ENCODE assay signal across 10 mouse cellular contexts in the genomic region with DNA sequence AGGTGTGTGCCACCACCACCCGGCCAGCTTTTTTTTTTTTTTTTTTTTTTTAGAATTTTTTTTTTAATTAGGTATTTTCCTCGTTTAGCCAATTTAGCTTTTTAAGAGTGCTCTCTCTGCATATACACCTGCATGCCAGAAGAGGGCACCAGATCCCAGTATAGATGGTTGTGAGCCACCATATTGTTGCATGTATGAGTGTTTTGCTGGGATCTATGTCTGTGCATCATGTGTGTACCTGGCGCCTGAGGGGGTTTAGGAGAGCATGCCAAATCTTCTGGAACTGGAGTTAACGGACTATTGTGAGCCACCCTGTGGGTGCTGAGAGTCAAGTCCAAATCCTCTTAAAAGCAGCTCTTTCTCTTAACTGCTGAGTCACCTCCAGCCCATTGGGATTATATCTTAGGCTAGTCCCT. TPM values are rescaled to one million over a fixed set of nuclear protein-coding genes. Genes with fewer than 3 reads are reported as not detected.
A peak's percentile ranks its signal among the peaks of the same experiment; 100 is the strongest.
DNase-seq lines count a peak whose midpoint lies in the region; ATAC-seq and TF ChIP-seq lines count a peak whose summit lies in the region.
"Had no signal": no experiment of that assay in that cellular context is flagged by ENCODE, and none has a peak within 500 bp of the region (broad histone marks: within the 10 kb centered on the region; RNA-seq: fewer than 3 reads in every experiment).

No protein-coding gene starts in this region.

- no peaks in the 10 kb centered on the region for H3K4me1 ChIP-seq in heart, postnatal 0 days (ENCODE audit: control insufficient read depth, insufficient read depth)
- H3K4me1 ChIP-seq in CH12.LX (ENCODE audit: control insufficient read depth in 1 of 2, insufficient read depth in 2 of 2) = no peaks in the 10 kb centered on the region; a peak in 1 of 4 replicates
- H3K4me1 ChIP-seq in kidney, adult 2 months (ENCODE audit: control insufficient read depth, insufficient read depth, low read length) = no peaks in the 10 kb centered on the region
- H3K4me1 ChIP-seq: embryonic facial prominence, embryonic 12.5 days; limb, embryonic 13.5 days had no signal

- no peaks in the 10 kb centered on the region for H3K27me3 ChIP-seq in heart, postnatal 0 days (ENCODE audit: control insufficient read depth, insufficient read depth, low read length)
- no peaks in the 10 kb centered on the region for H3K27me3 ChIP-seq in CH12.LX (replicated peaks)
- H3K27me3 ChIP-seq in kidney, adult 2 months (replicated peaks; ENCODE audit: control insufficient read depth, insufficient read depth, low read length) = no peaks in the 10 kb centered on the region
- H3K27me3 ChIP-seq: embryonic facial prominence, embryonic 12.5 days; limb, embryonic 13.5 days had no signal

- in situ Hi-C loops in CH12.LX (cut with MboI; ENCODE audit: low pct_ligation_motif_present, low pct_unique_long_range_greater_than_20kb, low sequenced_read_pairs) = no loop called here

- no peak for TF ChIP-seq EP300 in heart, postnatal 0 days (IDR thresholded peaks at IDR 0.05; ENCODE audit: low read depth)
- no peak for TF ChIP-seq EP300 in CH12.LX (IDR thresholded peaks at IDR 0.05; ENCODE audit: low read length)

- TF ChIP-seq RAD21 in CH12.LX (IDR thresholded peaks at IDR 0.05; ENCODE audit: low read depth, low read length) = peak; percentile 47

- no peaks in the 10 kb centered on the region; the same call in 1 of the 2 replicates for H3K79me2 ChIP-seq in CH12.LX (replicated peaks; ENCODE audit: control insufficient read depth, extremely low read depth, insufficient read depth, poor library complexity, severe bottlenecking)

- H3K9me3 ChIP-seq in heart, postnatal 0 days (replicated peaks; ENCODE audit: control insufficient read depth, low read length) = no peaks in the 10 kb centered on the region
- H3K9me3 ChIP-seq in CH12.LX (replicated peaks; ENCODE audit: low read length) = no peaks in the 10 kb centered on the region
- H3K9me3 ChIP-seq: embryonic facial prominence, embryonic 12.5 days; limb, embryonic 13.5 days had no signal

- no peak for TF ChIP-seq POLR2A in CH12.LX (IDR thresholded peaks at IDR 0.05; ENCODE audit: low read depth, low read length)
- TF ChIP-seq POLR2A in brain, embryonic 14.5 days (IDR thresholded peaks at IDR 0.05; ENCODE audit: borderline replicate concordance, extremely low read depth, insufficient read depth, insufficient read length, poor library complexity, severe bottlenecking) = no peak
- no peak for TF ChIP-seq POLR2A in kidney, adult 2 months (IDR thresholded peaks at IDR 0.05; ENCODE audit: low read depth, low read length)

- intact Hi-C loops in heart, postnatal 36 days (cut with DNase I) = loop anchor here (2.0 to 5.0 kb wide), 3 partner anchors 36 to 63 kb away; partner anchors contain the start of gene Tmem88b

- peak; percentile 41; the same call in 1 of the 2 replicates for ATAC-seq in heart, postnatal 0 days (ENCODE audit: insufficient read depth, low read depth)
- peak; percentile 56; the same call in 1 of the 2 replicates for ATAC-seq in neutrophil, adult 5-6 weeks (ENCODE audit: extremely low read depth, insufficient number of reproducible peaks, low FRiP score, poor library complexity, severe bottlenecking)

- H3K36me3 ChIP-seq in heart, postnatal 0 days (replicated peaks; ENCODE audit: control insufficient read depth, insufficient read depth, low read length) = peaks cover 18% of the 10 kb centered on the region
- H3K36me3 ChIP-seq in CH12.LX (replicated peaks in 1 of 2; ENCODE audit: control insufficient read depth in 1 of 2, insufficient read depth in 1 of 2, low read length in 1 of 2) = peaks cover 48 to 74% of the 10 kb centered on the region in 2 experiments
- no peaks in the 10 kb centered on the region for H3K36me3 ChIP-seq in kidney, adult 2 months (ENCODE audit: control insufficient read depth, insufficient read depth, low read length)

- TF ChIP-seq CTCF in heart, postnatal 0 days (IDR thresholded peaks at IDR 0.05; ENCODE audit: low read depth) = peak; percentile 74
- TF ChIP-seq CTCF in CH12.LX (conservative IDR thresholded peaks at IDR 0.05 in 1 of 2, IDR thresholded peaks at IDR 0.05 in 1 of 2; ENCODE audit: low read depth in 2 of 2, low read length in 2 of 2) = peak; percentile 41 to 64; a peak in 3 of 4 replicates
- TF ChIP-seq CTCF in brain, embryonic 14.5 days (IDR thresholded peaks at IDR 0.05; ENCODE audit: borderline replicate concordance, extremely low read depth, insufficient read depth, insufficient read length) = peak; percentile 56; the same call in 1 of the 2 replicates
- TF ChIP-seq CTCF in kidney, adult 2 months (conservative IDR thresholded peaks at IDR 0.05; ENCODE audit: insufficient read depth, insufficient read length, low read depth, low read length) = peak; percentile 28; the same call in 1 of the 2 replicates

- H3K27ac ChIP-seq in heart, postnatal 0 days (ENCODE audit: low read depth) = no peak overlapping the region
- H3K27ac ChIP-seq in CH12.LX (ENCODE audit: insufficient read depth, low read depth) = no peak overlapping the region; the same call in 1 of the 2 replicates
- no peak overlapping the region for H3K27ac ChIP-seq in kidney, adult 2 months (ENCODE audit: insufficient read depth, low read depth, low read length)
- H3K27ac ChIP-seq: embryonic facial prominence, embryonic 12.5 days; limb, embryonic 13.5 days had no signal

- H3K4me2 ChIP-seq in heart, postnatal 0 days (ENCODE audit: low read depth, low read length) = no peak overlapping the region
- no peak overlapping the region for H3K4me2 ChIP-seq in CH12.LX (ENCODE audit: insufficient read depth, low read depth, poor library complexity, severe bottlenecking)
- H3K4me2 ChIP-seq: embryonic facial prominence, embryonic 12.5 days; limb, embryonic 13.5 days had no signal

- dilution Hi-C loops in CH12.LX (cut with MboI; ENCODE audit: extremely low pct_ligation_motif_present, extremely low pct_unique_long_range_greater_than_20kb, low sequenced_read_pairs) = no loop called here

- no peak overlapping the region for H3K9ac ChIP-seq in heart, postnatal 0 days (replicated peaks; ENCODE audit: low read depth, low read length)
- H3K9ac ChIP-seq in CH12.LX (ENCODE audit: insufficient read depth, low read depth) = no peak overlapping the region
- H3K9ac ChIP-seq: embryonic facial prominence, embryonic 12.5 days; limb, embryonic 13.5 days had no signal

- peak; percentile 39 for DNase-seq in heart, postnatal 0 days (ENCODE audit: low spot score)
- no peak for DNase-seq in heart, postnatal 36 days
- peak; percentile 28 for DNase-seq in CH12.LX (ENCODE audit: extremely low read depth)
- peak; percentile 53 for DNase-seq in brain, embryonic 14.5 days (ENCODE audit: low read depth)
- DNase-seq in kidney, adult 2 months = peak; percentile 50
- no peak for DNase-seq in right cerebral cortex, adult 2 months (ENCODE audit: low spot score in 2 of 2)
- DNase-seq in adrenal gland, postnatal 25 days = no peak

- 73% methylated on average over 4 of the region's 4 CpGs for WGBS in heart, postnatal 0 days
- WGBS in kidney, adult 2 months = 47% methylated on average over 4 of the region's 4 CpGs

- H3K4me3 ChIP-seq in heart, postnatal 0 days (ENCODE audit: low read depth, low read length) = no peak overlapping the region
- no peak overlapping the region for H3K4me3 ChIP-seq in CH12.LX (replicated peaks in 1 of 3; ENCODE audit: low read depth in 2 of 3, low read length in 2 of 3, poor library complexity in 1 of 3)
- no peak overlapping the region for H3K4me3 ChIP-seq in kidney, adult 2 months (ENCODE audit: insufficient read depth, low read depth, low read length)
- H3K4me3 ChIP-seq: embryonic facial prominence, embryonic 12.5 days; limb, embryonic 13.5 days had no signal

RNA-seq across cellular contexts. Expression of gene Tmem240, which starts 12.9 kb away (rescaled TPM):
- total RNA-seq in heart, postnatal 0 days (2014; rRNA removed; ENCODE audit: low replicate concordance) = 0.57 and 1.7 TPM in 2 replicates
- 0.41 and 0.48 TPM in 2 replicates for polyA plus RNA-seq in heart, postnatal 0 days (2015; fragmentation: Nextera tagmentation; extraction: Ambion mirVana)
- under 1 TPM; 0.19 to 0.42 TPM for total RNA-seq in heart, postnatal 36 days (2021)
- 0.34 and 0.38 TPM in 2 replicates for total RNA-seq in CH12.LX (2012; rRNA removed)
- total RNA-seq in CH12.LX (2014; rRNA removed) = not detected in 2 replicates
- polyA plus RNA-seq in CH12.LX (2012; ENCODE audit: insufficient read length, low read depth) = 0.11 and 0.14 TPM in 2 replicates
- polyA plus RNA-seq in brain, embryonic 14.5 days (2012; rRNA removed) = 31.1 and 31.4 TPM in 2 replicates
- polyA plus RNA-seq in kidney, adult 2 months (2012; rRNA removed) = 0.67 TPM in 2 replicates
- 0.12 and 0.61 TPM in 2 replicates for total RNA-seq in neutrophil, adult 5-6 weeks (2017)
- 0.86 and 1.6 TPM in 2 replicates for total RNA-seq in adrenal gland, postnatal 25 days (2021)

RNA-seq across cellular contexts. Expression of gene Ssu72, which starts 17.1 kb away (rescaled TPM):
- total RNA-seq in heart, postnatal 0 days (2014; rRNA removed; ENCODE audit: low replicate concordance) = 83.6 and 95.7 TPM in 2 replicates
- polyA plus RNA-seq in heart, postnatal 0 days (2015; fragmentation: Nextera tagmentation; extraction: Ambion mirVana) = 106 TPM in 2 replicates
- total RNA-seq in heart, postnatal 36 days (2021) = 10 to 100 TPM; 43.5 to 45.6 TPM
- 169 and 172 TPM in 2 replicates for total RNA-seq in CH12.LX (2012; rRNA removed)
- 245 TPM in 2 replicates for total RNA-seq in CH12.LX (2014; rRNA removed)
- 140 and 160 TPM in 2 replicates for polyA plus RNA-seq in CH12.LX (2012; ENCODE audit: insufficient read length, low read depth)
- polyA plus RNA-seq in brain, embryonic 14.5 days (2012; rRNA removed) = 117 and 133 TPM in 2 replicates
- 81.9 and 101 TPM in 2 replicates for polyA plus RNA-seq in kidney, adult 2 months (2012; rRNA removed)
- 148 and 173 TPM in 2 replicates for total RNA-seq in neutrophil, adult 5-6 weeks (2017)
- total RNA-seq in adrenal gland, postnatal 25 days (2021) = 100 and 123 TPM in 2 replicates

RNA-seq across cellular contexts. Expression of gene Fndc10, which starts 27.5 kb away (rescaled TPM):
- 4.1 and 9.7 TPM in 2 replicates for total RNA-seq in heart, postnatal 0 days (2014; rRNA removed; ENCODE audit: low replicate concordance)
- polyA plus RNA-seq in heart, postnatal 0 days (2015; fragmentation: Nextera tagmentation; extraction: Ambion mirVana) = 1.8 and 2.1 TPM in 2 replicates
- 1 to 10 TPM; 1.2 to 1.6 TPM for total RNA-seq in heart, postnatal 36 days (2021)
- total RNA-seq in CH12.LX (2012; rRNA removed) (2.4 and 3.2 TPM in 2 replicates), CH12.LX (2014; rRNA removed) (0.96 and 1.7 TPM in 2 replicates)
- polyA plus RNA-seq in CH12.LX (2012; ENCODE audit: insufficient read length, low read depth) = 1.3 and 1.4 TPM in 2 replicates
- 27.0 and 30.3 TPM in 2 replicates for polyA plus RNA-seq in brain, embryonic 14.5 days (2012; rRNA removed)
- polyA plus RNA-seq in kidney, adult 2 months (2012; rRNA removed) = 9.8 and 10.6 TPM in 2 replicates
- 0.23 and 0.37 TPM in 2 replicates for total RNA-seq in neutrophil, adult 5-6 weeks (2017)
- total RNA-seq in adrenal gland, postnatal 25 days (2021) = 50.8 and 67.4 TPM in 2 replicates

RNA-seq across cellular contexts. Expression of gene Atad3a, which starts 39.2 kb away (rescaled TPM):
- total RNA-seq in heart, postnatal 0 days (2014; rRNA removed; ENCODE audit: low replicate concordance) = 123 and 128 TPM in 2 replicates
- 85.3 and 99.3 TPM in 2 replicates for polyA plus RNA-seq in heart, postnatal 0 days (2015; fragmentation: Nextera tagmentation; extraction: Ambion mirVana)
- 10 to 100 TPM; 45.1 to 45.9 TPM for total RNA-seq in heart, postnatal 36 days (2021)
- total RNA-seq in CH12.LX (2012; rRNA removed) (154 and 175 TPM in 2 replicates), CH12.LX (2014; rRNA removed) (133 and 135 TPM in 2 replicates)
- polyA plus RNA-seq in CH12.LX (2012; ENCODE audit: insufficient read length, low read depth) = 182 and 216 TPM in 2 replicates
- polyA plus RNA-seq in brain, embryonic 14.5 days (2012; rRNA removed) = 103 and 120 TPM in 2 replicates
- polyA plus RNA-seq in kidney, adult 2 months (2012; rRNA removed) = 130 and 145 TPM in 2 replicates
- total RNA-seq in neutrophil, adult 5-6 weeks (2017) = 41.5 and 55.2 TPM in 2 replicates
- 91.0 and 98.7 TPM in 2 replicates for total RNA-seq in adrenal gland, postnatal 25 days (2021)

RNA-seq across cellular contexts. Expression of gene Mib2, which starts 52.7 kb away (rescaled TPM):
- 27.3 and 30.4 TPM in 2 replicates for total RNA-seq in heart, postnatal 0 days (2014; rRNA removed; ENCODE audit: low replicate concordance)
- polyA plus RNA-seq in heart, postnatal 0 days (2015; fragmentation: Nextera tagmentation; extraction: Ambion mirVana) = 9.9 and 12.1 TPM in 2 replicates
- total RNA-seq in heart, postnatal 36 days (2021) = 10 to 100 TPM; 25.3 to 29.9 TPM
- total RNA-seq in CH12.LX (2012; rRNA removed) (24.8 and 66.5 TPM in 2 replicates), CH12.LX (2014; rRNA removed) (17.6 and 19.0 TPM in 2 replicates)
- polyA plus RNA-seq in CH12.LX (2012; ENCODE audit: insufficient read length, low read depth) = 23.6 and 25.5 TPM in 2 replicates
- 94.1 and 114 TPM in 2 replicates for polyA plus RNA-seq in brain, embryonic 14.5 days (2012; rRNA removed)
- 57.7 and 72.6 TPM in 2 replicates for polyA plus RNA-seq in kidney, adult 2 months (2012; rRNA removed)
- total RNA-seq in neutrophil, adult 5-6 weeks (2017) = 37.0 and 38.5 TPM in 2 replicates
- total RNA-seq in adrenal gland, postnatal 25 days (2021) = 47.0 and 60.2 TPM in 2 replicates

Comparison
In these comparisons a context has a peak if more than half of its experiments do, and no peak if none do; other contexts are left out.
1. DNase-seq: peak in heart, postnatal 0 days (single experiment), CH12.LX (single experiment), brain, embryonic 14.5 days (single experiment) and kidney, adult 2 months (single experiment); none in heart, postnatal 36 days (0 of 2), right cerebral cortex, adult 2 months (0 of 2) and adrenal gland, postnatal 25 days (single experiment).
2. Peak in every context shown above with its lines, with median percentiles within 50 percentile points of each other: CTCF ChIP-seq.